Mouse (Mus musculus) cortical plate, adult 2 months (tissue): ENCODE results near the gene Hoxc4.

ENCODE experiments used
- CTCF ChIP-seq: fragments of 200-500 bp; IDR thresholded peaks from 2 replicates; pipeline ENCODE4 v1.5.1; 2011; ENCODE audit warnings: mild to moderate bottlenecking, control low read depth, low read length; ENCODE audit not compliant: insufficient read depth; ENCODE audit errors: extremely low read depth
- POLR2A ChIP-seq: fragments of 200-500 bp; IDR thresholded peaks from 2 replicates; pipeline ENCODE4 v1.6.1; 2011; ENCODE audit warnings: mild to moderate bottlenecking, low read length, control low read depth; ENCODE audit not compliant: insufficient read depth; ENCODE audit errors: extremely low read depth

GRCm38 (mm10) chr15:103002156-103002555 is 16.6 kb upstream of the Hoxc4 start:
- TF ChIP-seq CTCF = no peak
- no peak for TF ChIP-seq POLR2A
